ENCODE assay signal across 8 mouse cellular contexts in the genomic region with DNA sequence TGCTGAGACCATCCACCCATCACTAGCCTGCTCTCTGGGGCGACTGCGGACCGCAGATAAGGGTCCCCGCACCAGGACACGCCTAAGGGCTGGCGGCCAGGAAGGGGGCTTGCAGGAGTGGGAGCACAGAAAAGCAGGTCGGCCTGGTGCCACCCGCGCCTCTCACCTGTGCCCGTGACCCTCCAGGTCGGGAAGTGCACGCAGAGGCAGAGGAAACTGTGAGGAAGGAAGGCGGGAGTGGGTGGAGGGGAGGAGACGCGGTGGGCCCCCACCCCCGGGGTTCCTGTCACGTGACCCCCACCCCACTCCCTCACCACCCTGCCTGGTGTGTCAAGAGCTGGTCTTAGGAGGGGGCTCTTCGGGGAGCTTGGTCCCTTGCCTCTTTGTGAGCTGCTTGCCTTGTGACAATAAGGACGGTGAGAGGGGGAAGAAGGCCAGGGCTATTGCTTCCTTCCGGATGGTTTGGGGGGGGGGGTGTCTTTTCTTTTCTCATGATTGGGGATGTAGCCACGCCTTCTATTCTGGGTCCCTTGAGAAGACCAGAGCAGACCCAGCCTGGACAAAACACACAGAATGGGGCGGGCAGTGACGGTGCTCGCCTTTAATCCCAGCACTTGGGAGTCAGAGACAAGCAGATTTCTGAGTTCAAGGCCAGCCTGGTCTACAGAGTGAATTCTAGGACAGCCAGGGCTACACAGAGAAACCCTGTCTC. TPM values are rescaled to one million over a fixed set of nuclear protein-coding genes. Genes with fewer than 3 reads are reported as not detected.
DNase-seq lines count a peak whose midpoint lies in the region; ATAC-seq and TF ChIP-seq lines count a peak whose summit lies in the region.

A gene (plus strand): TSS at position 84 of the 712 bp plus-strand sequence.
A gene (minus strand): TSS at position 206 of the 712 bp plus-strand sequence.

- no peaks in the 10 kb centered on the region for H3K9me3 ChIP-seq in heart, embryonic 16.5 days (replicated peaks; ENCODE audit: control insufficient read depth, low read length)
- no peaks in the 10 kb centered on the region for H3K9me3 ChIP-seq in stomach, embryonic 16.5 days (replicated peaks; ENCODE audit: control insufficient read depth, low read length)

- no peaks in the 10 kb centered on the region; the same call in 1 of the 2 replicates for H3K27me3 ChIP-seq in heart, embryonic 16.5 days (ENCODE audit: control insufficient read depth, insufficient read depth, low read length)
- no peaks in the 10 kb centered on the region for H3K27me3 ChIP-seq in stomach, embryonic 16.5 days (ENCODE audit: control insufficient read depth, insufficient read depth, low read length)

- 26% methylated on average over 21 of the region's 24 CpGs for WGBS in heart, embryonic 16.5 days
- 46% methylated on average over 24 of the region's 24 CpGs for WGBS in stomach, embryonic 16.5 days

- no peaks in the 10 kb centered on the region for H3K4me1 ChIP-seq in cortical plate, adult 2 months (ENCODE audit: control insufficient read depth, insufficient read depth, low read length)
- H3K4me1 ChIP-seq in heart, embryonic 16.5 days (ENCODE audit: control insufficient read depth, insufficient read depth, low read length): peaks cover 33% of the 10 kb centered on the region
- H3K4me1 ChIP-seq in stomach, embryonic 16.5 days (ENCODE audit: control insufficient read depth, insufficient read depth, low read length): peaks cover 43% of the 10 kb centered on the region

- ATAC-seq in heart, embryonic 16.5 days (replicated peaks; ENCODE audit: extremely low read depth, insufficient read depth, low FRiP score): no peak
- peak; percentile 4 for ATAC-seq in megakaryocyte progenitor cell, adult 5-6 weeks (replicated peaks; ENCODE audit: poor library complexity)
- no peak; the same call in 1 of the 2 replicates for ATAC-seq in stomach, embryonic 16.5 days (ENCODE audit: insufficient read depth, low FRiP score)

- H3K36me3 ChIP-seq in heart, embryonic 16.5 days (ENCODE audit: control insufficient read depth, insufficient read depth): no peaks in the 10 kb centered on the region; the same call in 1 of the 2 replicates
- no peaks in the 10 kb centered on the region for H3K36me3 ChIP-seq in stomach, embryonic 16.5 days (ENCODE audit: control insufficient read depth, insufficient read depth, low read length)

- TF ChIP-seq POLR2A in cortical plate, adult 2 months (IDR thresholded peaks at IDR 0.05; ENCODE audit: extremely low read depth, insufficient read depth, low read length): no peak

- no peak within 1 kb of the TSS for H3K27ac ChIP-seq in cortical plate, adult 2 months (ENCODE audit: insufficient read depth, low read length)
- H3K27ac ChIP-seq in heart, embryonic 16.5 days (ENCODE audit: low read length): peak within 1 kb of the TSS; percentile 90
- peak within 1 kb of the TSS; percentile 97 for H3K27ac ChIP-seq in stomach, embryonic 16.5 days (ENCODE audit: low read length)

- no peak for TF ChIP-seq CTCF in cortical plate, adult 2 months (IDR thresholded peaks at IDR 0.05; ENCODE audit: extremely low read depth, insufficient read depth, low read length)

- peak within 1 kb of the TSS; percentile 98 for H3K4me2 ChIP-seq in heart, embryonic 16.5 days (ENCODE audit: low read depth, low read length)
- peak within 1 kb of the TSS; percentile 83 for H3K4me2 ChIP-seq in stomach, embryonic 16.5 days (ENCODE audit: low read depth, low read length)

- H3K9ac ChIP-seq in heart, embryonic 16.5 days (ENCODE audit: low read length): peak within 1 kb of the TSS; percentile 59
- H3K9ac ChIP-seq in stomach, embryonic 16.5 days (ENCODE audit: low read length): peak within 1 kb of the TSS; percentile 56

- peak; percentile 65 to 81 for DNase-seq in CD8-positive naive resting alpha-beta T cell, adult 2 months (ENCODE audit: low read depth in 2 of 2, low spot score in 2 of 2)
- peak; percentile 54 to 71 for DNase-seq in kidney, postnatal 4 days
- no peak for DNase-seq in urinary bladder, adult 2 months (ENCODE audit: low spot score)
- DNase-seq in layer of hippocampus, postnatal 25 days (ENCODE audit: extremely low spot score in 1 of 2, low spot score in 1 of 2): no peak

- H3K4me3 ChIP-seq in cortical plate, adult 2 months (ENCODE audit: insufficient read depth, low read length): 0 out of 2 replicates have a peak within 1 kb of the TSS, but pooled peaks have one; percentile 2
- H3K4me3 ChIP-seq in heart, embryonic 16.5 days (ENCODE audit: low read length): peak within 1 kb of the TSS; percentile 59
- peak within 1 kb of the TSS; percentile 61 for H3K4me3 ChIP-seq in stomach, embryonic 16.5 days (replicated peaks; ENCODE audit: low read length)

RNA-seq across cellular contexts. Expression of the first gene that starts in this region (rescaled TPM):
- 0.54 and 0.79 TPM in 2 replicates for polyA plus RNA-seq in cortical plate, adult 2 months (2012; rRNA removed)
- 4.1 and 6.0 TPM in 2 replicates for polyA plus RNA-seq in heart, embryonic 16.5 days (2015; fragmentation: Nextera tagmentation; extraction: Ambion mirVana)
- total RNA-seq in megakaryocyte progenitor cell, adult 5-6 weeks (2015): 2.1 and 3.1 TPM in 2 replicates
- total RNA-seq in megakaryocyte progenitor cell, adult 5-6 weeks (2017): 2.0 and 2.1 TPM in 2 replicates
- 3.2 and 3.7 TPM in 2 replicates for polyA plus RNA-seq in stomach, embryonic 16.5 days (2015; fragmentation: Nextera tagmentation; extraction: Ambion mirVana)
- polyA plus RNA-seq in urinary bladder, adult 2 months (2012; rRNA removed): 3.1 and 3.4 TPM in 2 replicates
- total RNA-seq in layer of hippocampus, postnatal 25 days (2021): under 1 TPM; 0.35 to 0.89 TPM

RNA-seq across cellular contexts. Expression of the second gene that starts in this region (rescaled TPM):
- 9.1 and 9.7 TPM in 2 replicates for polyA plus RNA-seq in cortical plate, adult 2 months (2012; rRNA removed)
- 28.4 and 30.8 TPM in 2 replicates for polyA plus RNA-seq in heart, embryonic 16.5 days (2015; fragmentation: Nextera tagmentation; extraction: Ambion mirVana)
- 34.0 and 50.6 TPM in 2 replicates for total RNA-seq in megakaryocyte progenitor cell, adult 5-6 weeks (2015)
- total RNA-seq in megakaryocyte progenitor cell, adult 5-6 weeks (2017): 8.6 and 13.1 TPM in 2 replicates
- 31.6 and 36.8 TPM in 2 replicates for polyA plus RNA-seq in stomach, embryonic 16.5 days (2015; fragmentation: Nextera tagmentation; extraction: Ambion mirVana)
- polyA plus RNA-seq in urinary bladder, adult 2 months (2012; rRNA removed): 48.2 and 55.4 TPM in 2 replicates
- total RNA-seq in layer of hippocampus, postnatal 25 days (2021): 1 to 10 TPM; 5.3 to 5.5 TPM

Comparison
In these comparisons a context has a peak if more than half of its experiments do, and no peak if none do; other contexts are left out.
1. DNase-seq: peak in CD8-positive naive resting alpha-beta T cell, adult 2 months (2 of 2) and kidney, postnatal 4 days (2 of 2); none in urinary bladder, adult 2 months (single experiment) and layer of hippocampus, postnatal 25 days (0 of 2).
2. H3K4me3 ChIP-seq: peak in every context shown above with its lines; median percentile 61 in stomach, embryonic 16.5 days; 59 in heart, embryonic 16.5 days; 2 in cortical plate, adult 2 months.